Mouse (Mus musculus) heart, postnatal 25 days (tissue): ENCODE measurements around the gene Wbp2nl. TPM values are rescaled to one million over a fixed set of nuclear protein-coding genes. Genes with fewer than 3 reads are reported as not detected.
"Not testable (repeated sequence)": the region's sequence is repeated elsewhere in the genome, so short reads cannot be mapped to it uniquely, and the experiment has no call there.

Source experiments
- DNase-seq: peaks from one replicate; pipeline ENCODE4 v3.0.0; 2022; ENCODE audit warnings: low spot score
- intact Hi-C: fragments of 180-260 bp; cut with DNase I; formaldehyde crosslinking; loops from one replicate; pipeline ENCODE4 v1.15.1; 2025
- total RNA-seq, 2 experiments: library from RNA; stranded (reverse); gene quantifications; 2 replicates each; pipeline ENCODE4 v1.2.3; 2021

Gene Wbp2nl
- total RNA-seq, 2 experiments from 2014 or later: not detected

DNA sequence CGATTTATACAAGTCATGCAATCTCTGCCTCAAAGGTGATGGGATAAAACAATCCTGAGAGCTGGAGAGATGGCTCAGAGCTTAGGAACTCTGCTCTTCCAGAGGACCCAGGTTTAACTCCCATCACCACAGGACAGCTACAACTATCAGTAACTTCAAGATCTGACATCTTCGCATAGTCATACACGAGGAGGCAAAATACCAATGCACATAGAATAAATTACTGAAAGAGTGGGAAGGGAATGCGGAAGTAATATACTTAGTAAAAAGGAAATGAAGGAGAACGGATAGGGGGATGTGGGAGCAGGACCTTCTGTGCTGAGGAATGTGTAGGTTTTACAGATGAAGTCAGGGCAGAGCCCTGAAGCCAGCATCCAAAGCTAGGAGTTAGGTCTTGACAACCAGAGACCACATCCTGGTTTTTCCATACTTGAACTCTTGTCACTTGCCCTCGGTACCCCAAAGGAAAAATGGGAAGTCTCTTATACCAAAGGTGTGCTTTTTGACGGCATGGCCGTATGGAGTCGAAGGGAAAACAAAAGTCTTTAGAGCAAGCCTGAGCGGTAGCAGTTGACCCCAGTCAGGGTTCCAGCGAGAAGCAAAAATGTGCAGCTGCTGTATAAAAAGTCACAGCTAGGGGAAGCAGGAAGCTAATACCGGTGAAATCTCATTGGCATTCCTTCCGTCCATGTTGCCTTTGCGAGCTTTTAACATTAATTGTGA is 48.0 kb downstream of the Wbp2nl start:
- intact Hi-C loops: loop anchor here (5.0 kb wide), 1 partner anchor 199 kb away; the partner anchor contains the start of gene Srebf2
- DNase-seq: no peak

DNA sequence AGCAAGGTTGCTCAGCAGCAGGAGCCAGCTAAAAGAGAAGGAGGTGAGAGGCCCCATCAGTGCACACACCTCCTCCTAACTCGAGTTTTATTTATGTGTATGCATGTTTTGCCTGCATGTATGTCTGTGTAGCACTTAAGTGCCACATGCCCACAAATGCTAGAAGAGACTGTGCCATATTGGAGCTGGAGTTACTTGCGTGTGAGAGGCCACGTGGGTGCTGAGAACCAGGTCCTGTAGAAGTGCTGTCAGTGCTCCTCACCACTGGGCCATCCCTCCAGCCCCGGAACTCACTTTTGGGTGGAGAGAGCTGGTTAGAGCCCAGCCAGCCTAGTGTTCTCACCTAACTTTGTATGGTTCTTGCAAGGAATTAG is 48.5 kb downstream of the Wbp2nl start:
- intact Hi-C loops: loop anchor here (5.0 kb wide), 1 partner anchor 200 kb away; the partner anchor contains the start of gene Srebf2
- no peak for DNase-seq

DNA sequence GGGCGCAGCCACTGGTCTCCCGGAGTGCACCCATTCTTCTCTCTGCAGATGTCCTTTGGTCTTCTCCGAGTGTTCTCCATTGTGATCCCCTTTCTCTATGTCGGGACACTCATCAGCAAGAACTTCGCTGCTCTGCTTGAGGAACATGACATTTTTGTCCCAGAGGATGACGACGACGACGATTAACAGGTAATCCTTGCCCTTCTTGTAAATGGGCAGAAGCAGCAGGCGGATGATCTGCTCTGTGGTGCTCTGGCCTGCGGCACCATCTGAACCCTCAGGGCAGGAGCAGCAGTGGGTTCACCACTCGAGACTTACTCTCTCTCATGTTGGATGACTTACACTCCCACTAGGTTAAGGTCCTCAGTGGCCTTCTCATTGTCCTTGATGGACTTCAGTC is 49.1 kb downstream of the Wbp2nl start:
- DNase-seq: no peak
- intact Hi-C loops: loop anchor here (5.0 kb wide), 1 partner anchor 201 kb away; the partner anchor contains the start of gene Srebf2

DNA sequence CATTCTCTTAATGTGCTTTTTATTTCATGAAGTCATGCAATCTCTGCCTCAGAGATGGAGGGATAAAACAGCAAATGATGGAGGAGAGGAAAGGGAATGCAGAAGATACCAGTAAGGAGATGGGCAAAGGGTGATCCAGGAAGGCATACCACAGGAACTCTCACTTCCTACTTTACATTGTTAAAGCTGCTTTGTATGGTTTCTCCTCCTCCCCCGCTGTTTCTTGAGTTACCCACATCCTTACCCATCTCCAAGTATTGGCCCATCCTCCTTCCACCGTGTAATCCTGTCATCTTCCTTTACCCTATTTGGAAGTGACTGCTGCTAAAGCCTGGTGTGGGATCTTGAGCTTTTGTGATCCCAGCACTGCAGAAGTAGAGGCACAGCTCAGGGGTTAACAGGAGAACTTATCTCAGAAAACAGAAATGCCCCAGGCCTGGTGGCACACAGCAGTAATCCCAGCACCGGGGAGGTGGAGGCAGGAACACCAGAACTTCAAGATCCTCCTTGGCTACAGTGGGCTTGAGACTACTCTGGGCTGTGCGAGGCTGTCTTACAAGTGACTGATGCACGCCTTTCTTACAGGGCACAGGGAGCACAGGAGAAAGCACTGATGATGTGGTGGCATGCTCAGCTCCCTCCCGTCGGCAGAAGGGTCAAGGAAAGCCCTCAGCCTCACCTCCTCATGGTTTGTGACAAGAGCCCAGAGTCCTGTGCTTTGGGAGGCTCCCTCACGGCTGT is 49.7 kb downstream of the Wbp2nl start:
- DNase-seq: no peak
- intact Hi-C loops: loop anchor here (5.0 kb wide), 1 partner anchor 201 kb away; the partner anchor contains the start of gene Srebf2

DNA sequence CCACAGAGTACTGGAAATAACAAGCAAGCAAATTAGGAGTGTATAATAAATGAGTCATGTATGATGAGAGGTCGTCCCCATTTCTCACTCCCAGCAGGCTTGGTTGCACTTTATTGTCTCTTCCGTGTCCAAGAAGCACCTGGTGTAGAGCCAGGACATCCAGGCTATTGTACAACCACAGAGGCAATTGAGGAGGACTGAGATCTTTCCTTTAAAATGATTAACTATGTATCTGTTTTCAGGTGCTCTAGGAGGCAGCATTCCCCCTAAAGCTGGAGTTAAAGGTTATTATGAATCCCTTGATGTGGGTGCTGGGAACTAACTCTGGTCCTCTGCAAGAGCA is 50.2 kb downstream of the Wbp2nl start:
- intact Hi-C loops: loop anchor here (5.0 kb wide), 1 partner anchor 202 kb away; the partner anchor contains the start of gene Srebf2
- DNase-seq: no peak

DNA sequence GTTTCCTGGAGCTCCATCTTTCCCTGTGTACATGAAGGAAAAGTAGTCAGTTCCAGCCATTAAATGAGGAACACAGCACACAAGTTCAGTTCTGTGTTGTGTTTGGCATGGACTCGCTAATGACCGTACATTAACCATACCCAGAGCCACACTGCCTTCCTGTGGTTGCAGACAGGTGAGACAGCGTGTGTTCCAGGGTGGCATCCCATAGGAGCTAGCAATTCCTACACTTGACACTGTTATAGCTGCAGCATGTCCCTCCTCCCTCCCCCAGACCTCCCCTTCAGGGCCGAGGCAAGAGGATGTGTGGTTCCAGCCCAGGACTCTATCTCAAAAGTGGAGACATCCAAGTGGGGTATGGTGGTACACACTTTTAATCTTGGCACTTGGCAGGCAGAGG is 51.6 kb downstream of the Wbp2nl start:
- intact Hi-C loops: no loop called here
- DNase-seq: no peak

DNA sequence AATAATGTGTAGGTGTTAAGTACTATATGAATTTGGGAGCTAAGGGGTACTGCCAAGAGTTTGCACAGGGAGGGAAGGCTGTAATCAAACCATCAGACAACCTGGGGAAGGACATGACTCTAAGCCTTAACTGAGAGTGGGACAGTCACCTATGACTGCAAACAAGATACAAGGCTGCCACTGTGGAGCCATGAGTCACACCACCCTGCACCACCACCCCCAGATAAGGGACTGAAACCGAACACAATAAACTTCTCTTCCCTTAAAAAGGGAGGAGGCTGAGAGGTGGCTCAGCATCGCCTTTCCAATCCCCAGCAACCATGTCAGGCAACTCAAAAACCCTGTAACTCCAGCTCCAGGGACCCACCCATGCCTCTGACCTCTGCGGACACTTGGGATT is 52.7 kb downstream of the Wbp2nl start:
- intact Hi-C loops: no loop called here

DNA sequence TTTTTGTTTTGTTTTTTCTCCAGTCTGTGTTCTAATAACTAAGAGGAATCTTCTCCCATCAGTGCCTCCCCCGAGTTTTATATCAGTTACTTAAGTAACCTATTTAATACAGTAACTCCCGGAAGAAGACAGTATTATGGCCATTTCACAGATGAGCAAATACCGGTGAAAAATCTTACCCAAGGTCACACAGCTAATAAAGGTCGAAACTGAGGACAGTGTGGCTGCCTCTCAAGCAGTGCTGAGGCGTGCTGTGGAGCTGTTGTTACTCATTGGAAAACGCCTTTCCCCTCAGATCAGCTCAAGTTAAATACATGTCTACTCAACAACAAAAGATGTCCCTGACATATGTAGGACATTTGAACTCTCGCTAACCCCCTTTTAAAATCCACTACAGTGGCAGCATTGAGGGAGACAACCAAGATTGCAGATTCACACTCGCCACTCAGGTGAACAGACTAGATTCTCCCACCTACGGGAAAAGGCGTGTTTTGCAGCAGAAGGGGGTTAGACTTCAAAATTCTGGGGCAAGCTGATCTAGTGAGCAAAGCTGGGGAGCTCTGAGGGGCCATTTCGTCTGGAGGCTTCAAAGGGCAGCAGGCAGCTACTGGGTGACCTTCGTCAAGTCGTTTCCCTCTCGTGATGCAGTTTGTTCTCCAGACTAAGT is 54.5 kb downstream of the Wbp2nl start:
- intact Hi-C loops: no loop called here
- DNase-seq: no peak

More for the DNA sequence above, 52.7 kb downstream of the Wbp2nl start:
- DNase-seq: no peak

DNA sequence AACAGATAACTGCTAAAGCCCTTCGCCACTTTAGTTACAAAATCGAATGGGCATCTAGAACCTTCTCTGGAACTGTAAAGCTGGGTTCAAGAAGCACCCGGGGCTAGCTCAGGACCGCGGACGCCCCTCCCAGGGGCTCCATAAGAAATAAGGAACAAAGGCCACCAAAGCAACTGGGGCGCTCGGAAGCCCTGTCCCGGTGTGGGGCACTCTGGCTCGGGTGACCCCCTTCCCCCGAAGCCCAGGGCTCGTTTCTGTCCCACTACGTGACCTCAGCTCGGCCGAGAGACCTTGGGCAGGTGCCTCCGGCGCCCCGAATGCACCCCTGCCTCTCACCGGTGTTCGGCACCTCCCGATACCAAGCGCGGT is 55.0 kb downstream of the Wbp2nl start:
- intact Hi-C loops: loop anchor here (1.0 kb wide), 2 partner anchors 27 to 64 kb away; partner anchors contain the start of gene Cyp2d22
- DNase-seq: no peak

DNA sequence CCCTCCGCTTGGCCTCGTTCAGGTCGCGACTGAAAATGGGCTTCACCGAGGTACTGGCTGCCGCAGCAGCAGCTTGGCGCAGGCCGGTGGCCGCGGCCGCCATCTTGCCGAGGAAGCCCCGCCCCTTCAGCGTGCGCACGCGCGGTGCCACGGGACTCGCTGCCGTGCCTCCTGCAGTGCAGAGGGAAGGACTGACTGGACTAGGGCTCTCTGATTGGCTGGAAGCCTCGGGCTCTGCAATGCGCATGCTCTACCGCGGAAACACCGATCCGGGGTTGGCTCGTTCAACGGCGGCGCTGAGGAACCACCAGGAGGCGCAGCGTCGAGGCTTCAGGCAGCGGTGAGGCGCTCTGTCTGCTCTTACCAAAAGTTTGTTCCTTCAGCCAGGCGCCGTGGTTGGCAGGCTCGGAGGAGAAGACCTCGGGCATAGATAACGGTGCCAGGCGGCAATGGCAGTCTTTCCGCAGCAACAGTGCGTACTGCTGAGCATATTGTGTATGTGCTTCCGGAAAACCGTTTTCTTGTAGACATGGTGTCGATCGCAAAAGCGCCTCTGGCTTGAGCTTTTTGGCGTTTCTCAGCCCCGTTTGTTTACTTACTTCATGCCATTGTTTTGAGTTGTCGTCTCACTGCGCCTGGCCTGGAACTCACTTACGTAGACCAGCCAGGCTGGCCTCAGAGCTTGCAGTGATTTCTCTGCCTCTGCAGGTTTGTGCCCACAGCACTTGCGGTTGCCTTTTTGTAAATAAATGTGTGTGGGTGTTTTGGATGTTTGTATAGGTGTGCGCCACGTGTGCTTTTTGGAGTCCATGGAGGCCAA is 55.6 kb downstream of the Wbp2nl start, which contains the start of gene Ndufa6:
Gene Ndufa6, minus strand, starts transcription at position 197 of the 820 bp plus-strand sequence.
- intact Hi-C loops: loop anchor here (1.0 kb wide), 2 partner anchors 26 to 63 kb away; partner anchors contain the start of gene Cyp2d22
- DNase-seq: peak; percentile 95

DNA sequence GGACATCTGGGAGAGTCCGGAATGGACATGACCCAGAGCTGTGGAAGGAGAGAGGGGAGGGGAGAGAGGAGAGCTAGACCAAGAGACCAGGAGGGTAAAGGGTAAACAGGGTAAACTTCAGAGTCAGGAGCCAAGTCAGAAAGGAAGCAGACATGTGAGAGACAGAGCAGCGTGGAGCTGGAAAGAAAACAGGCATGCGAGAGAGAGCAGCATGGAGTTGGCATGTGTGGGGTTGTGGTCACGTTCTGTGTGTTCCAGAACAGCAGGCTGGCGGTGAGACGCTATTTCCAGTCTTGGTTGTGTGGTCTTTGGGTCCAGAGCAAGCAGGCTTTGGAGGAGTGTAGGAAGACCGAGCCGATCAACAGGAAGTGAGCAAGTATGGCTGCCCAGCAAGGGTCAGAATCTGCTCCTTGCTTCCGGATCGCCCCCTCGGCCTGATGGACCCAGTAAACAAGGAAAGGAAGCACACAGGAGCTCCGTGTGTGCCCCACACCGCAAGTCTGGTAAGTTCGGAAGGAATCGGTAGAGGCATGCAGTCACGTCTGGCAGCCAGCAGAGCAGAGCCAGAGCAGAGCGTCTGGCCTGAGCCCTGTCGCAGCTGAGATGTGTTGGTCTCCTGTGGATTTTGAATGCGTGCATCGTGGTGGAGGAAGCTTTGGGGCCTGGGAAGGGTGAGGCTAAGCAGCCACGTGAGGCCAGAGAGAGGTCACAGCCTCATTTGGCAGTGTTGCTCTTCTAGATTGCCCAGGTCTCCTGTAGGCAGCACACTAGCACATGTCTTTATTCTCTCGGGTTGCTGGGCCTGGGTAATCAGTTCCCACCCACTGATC is 59.9 kb downstream of the Wbp2nl start:
- DNase-seq: no peak
- intact Hi-C loops: no loop called here

DNA sequence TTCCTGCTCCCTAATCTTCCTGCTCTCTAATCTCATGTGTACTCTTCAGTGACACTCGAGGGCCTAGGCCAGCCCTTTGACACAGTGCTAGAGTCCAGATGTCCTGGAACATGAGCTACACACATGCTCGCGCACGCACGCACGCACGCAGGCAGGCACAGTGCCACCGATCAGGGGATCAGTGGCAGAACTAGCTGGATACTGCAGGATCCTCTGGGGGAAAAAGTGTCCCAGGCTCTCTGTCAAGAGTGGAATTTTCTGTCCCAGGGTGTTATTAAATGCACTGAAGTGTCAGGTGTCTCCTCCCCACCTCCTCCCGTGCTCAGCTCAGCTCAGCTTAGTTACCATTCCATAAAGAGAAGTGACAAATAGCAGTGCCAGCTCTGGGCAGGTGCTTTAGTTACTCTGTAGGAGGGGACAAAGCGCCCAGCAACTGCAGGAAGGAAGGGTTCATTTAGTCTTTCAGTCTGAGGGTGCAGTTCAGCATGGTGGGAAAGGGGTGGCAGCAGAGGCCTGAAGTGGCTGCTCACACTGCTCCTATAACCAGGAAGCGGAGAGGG is 62.8 kb downstream of the Wbp2nl start:
- DNase-seq: no peak
- intact Hi-C loops: no loop called here

DNA sequence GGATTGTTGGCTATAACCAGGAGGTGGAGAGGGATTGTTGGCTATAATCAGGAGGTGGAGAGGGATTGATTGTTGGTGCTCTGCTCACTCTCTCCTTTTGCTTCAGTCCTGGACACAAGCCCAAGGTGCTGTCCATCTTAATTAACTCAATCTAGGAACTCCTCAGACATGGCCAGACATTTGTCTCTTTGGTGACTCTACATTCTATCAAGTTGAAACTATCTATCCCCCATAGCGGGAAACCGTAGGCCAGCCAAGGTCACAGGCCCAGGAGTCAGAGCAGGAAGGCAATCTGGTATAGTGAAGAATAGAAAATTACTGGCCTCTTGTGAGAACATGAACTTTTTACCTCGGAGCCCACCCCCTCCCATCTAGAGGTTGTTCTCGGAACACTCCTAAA is 63.5 kb downstream of the Wbp2nl start:
- intact Hi-C loops: no loop called here
- DNase-seq: no peak

DNA sequence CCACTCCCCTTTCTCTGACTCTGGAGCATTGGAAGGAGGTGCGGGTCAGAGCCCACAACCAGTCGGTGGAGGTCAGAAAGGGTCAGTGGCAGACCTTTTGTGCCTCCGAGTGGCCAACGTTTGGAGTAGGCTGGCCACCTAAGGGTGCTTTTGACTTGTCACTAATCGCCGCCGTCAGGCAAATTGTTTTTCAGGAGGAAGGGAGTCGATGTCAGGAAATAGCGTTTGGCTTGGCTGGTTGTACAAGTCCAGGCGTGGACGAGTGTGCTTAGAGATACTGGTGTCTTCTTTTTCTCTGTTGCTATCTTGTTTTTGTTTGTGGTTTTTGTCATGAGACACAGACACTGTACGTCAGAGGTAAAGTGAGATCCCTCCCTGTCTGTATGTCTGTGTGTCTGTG is 65.0 kb downstream of the Wbp2nl start:
- intact Hi-C loops, DNase-seq: not testable (repeated sequence)

Other genes with a start within 250 kb of the Wbp2nl start
- not detected for gene 4930407I10Rik, start 239.8 kb upstream of the Wbp2nl start, total RNA-seq
- not detected for gene Mei1, start 229.0 kb upstream of the Wbp2nl start, total RNA-seq
- gene Ccdc134, start 171.0 kb upstream of the Wbp2nl start, total RNA-seq: 1 to 10 TPM; 4.4 to 6.4 TPM
- 10 to 100 TPM; 20.5 to 21.8 TPM for gene Srebf2, start 151.8 kb upstream of the Wbp2nl start, total RNA-seq
- gene Shisa8, start 86.1 kb upstream of the Wbp2nl start, total RNA-seq: under 1 TPM; 0.13 to 0.20 TPM
- gene Tnfrsf13c, start 74.6 kb upstream of the Wbp2nl start, total RNA-seq: under 1 TPM in 1 of 2 experiments, not detected in 1; 0.36 TPM
- gene Cenpm, start 54.2 kb upstream of the Wbp2nl start, total RNA-seq: under 1 TPM; 0.36 to 0.78 TPM
- not detected for gene 1500009C09Rik, start 46.6 kb upstream of the Wbp2nl start, total RNA-seq
- under 1 TPM; 0.31 to 0.87 TPM for gene Sept3, start 24.1 kb upstream of the Wbp2nl start, total RNA-seq
- gene Naga, start 40.0 kb downstream of the Wbp2nl start, total RNA-seq: 10 to 100 TPM; 32.0 to 33.3 TPM
- gene Pheta2, start 40.0 kb downstream of the Wbp2nl start, total RNA-seq: 1 to 10 TPM in 1 of 2 experiments, under 1 TPM in 1; 0.70 to 1.4 TPM
- gene Smdt1, start 40.0 kb downstream of the Wbp2nl start, total RNA-seq: 100 to 1,000 TPM; 203 to 204 TPM
- 100 to 1,000 TPM; 683 to 734 TPM for gene Ndufa6, start 55.4 kb downstream of the Wbp2nl start, total RNA-seq
- 10 to 100 TPM; 21.5 to 25.4 TPM for gene Cyp2d22, start 81.3 kb downstream of the Wbp2nl start, total RNA-seq
- under 1 TPM; 0.21 to 0.22 TPM for gene Cyp2d11, start 95.1 kb downstream of the Wbp2nl start, total RNA-seq
- not detected for gene Cyp2d10, start 108.2 kb downstream of the Wbp2nl start, total RNA-seq
- not detected for gene Cyp2d9, start 134.5 kb downstream of the Wbp2nl start, total RNA-seq